Mouse (Mus musculus) midbrain, embryonic 11.5 days (tissue): Measurements from ENCODE around the gene Tex264. TPM values are rescaled to one million over a fixed set of nuclear protein-coding genes. Genes with fewer than 3 reads are reported as not detected.
"Not testable (repeated sequence)": the region's sequence is repeated elsewhere in the genome, so short reads cannot be mapped to it uniquely, and the experiment has no call there.

ENCODE experiments used
- ATAC-seq: fragments of 200-750 bp; cut with Nextera tagmentation; 2 replicates; pipeline ENCODE4 v1.8.0; 2017; ENCODE audit warnings: moderate TSS enrichment, moderate library complexity; ENCODE audit not compliant: low FRiP score
- DNase-seq: peaks from one replicate; pipeline ENCODE4 v3.0.0; 2015; ENCODE audit warnings: low spot score; ENCODE audit errors: missing footprints
- H3K27ac ChIP-seq: fragments of 300-500 bp; sonication (generic); 2 replicates; pipeline ENCODE4 v1.5.1; 2014; ENCODE audit warnings: low read depth, low read length
- H3K27me3 ChIP-seq: fragments of 300-500 bp; sonication (generic); 2 replicates; pipeline ENCODE4 v1.6.1; 2014; ENCODE audit warnings: mild to moderate bottlenecking, low read length, moderate library complexity, mixed read lengths; ENCODE audit not compliant: control insufficient read depth, insufficient read depth
- H3K36me3 ChIP-seq: fragments of 300-500 bp; sonication (generic); 2 replicates; pipeline ENCODE4 v1.6.1; 2014; ENCODE audit warnings: mild to moderate bottlenecking, low read length, moderate library complexity, mixed read lengths; ENCODE audit not compliant: control insufficient read depth, insufficient read depth
- H3K4me1 ChIP-seq: fragments of 300-500 bp; sonication (generic); 2 replicates; pipeline ENCODE4 v1.6.1; 2014; ENCODE audit warnings: low read length; ENCODE audit not compliant: control insufficient read depth, insufficient read depth
- H3K4me2 ChIP-seq: fragments of 300-500 bp; sonication (generic); 2 replicates; pipeline ENCODE4 v1.6.1; 2014; ENCODE audit warnings: mild to moderate bottlenecking, moderate library complexity
- H3K4me3 ChIP-seq: fragments of 300-500 bp; sonication (generic); 2 replicates; pipeline ENCODE4 v1.5.1; 2014; ENCODE audit warnings: low read depth, low read length
- H3K9ac ChIP-seq: fragments of 300-500 bp; sonication (generic); 2 replicates; pipeline ENCODE4 v1.6.1; 2014; ENCODE audit warnings: low read length
- H3K9me3 ChIP-seq: fragments of 300-500 bp; sonication (generic); 2 replicates; pipeline ENCODE4 v1.6.1; 2016; ENCODE audit warnings: low read length; ENCODE audit not compliant: control insufficient read depth
- WGBS: fragments of 180-500 bp; shearing (Covaris S2); extraction: QIAGEN DNeasy Blood & Tissue Kit; methylation state at CpG from one replicate; pipeline ENCODE4 v1.1.7; 2014; 5-methylcytosine and 5-hydroxymethylcytosine counted together
- polyA plus RNA-seq: library from polyadenylated mRNA; unstranded; fragments of >200 nt; fragmentation: Nextera tagmentation; extraction: Ambion mirVana; gene quantifications from 2 replicates; pipeline ENCODE4 v1.2.1, GENCODE M21; 2014

Tex264 gene
- polyA plus RNA-seq, 1 experiment from 2014 or later, result 27.1 TPM

GRCm38 (mm10) chr9:106632185-106632584, 53.5 kb downstream of the Tex264 start:
- no peaks in the 10 kb centered on the region for H3K4me1 ChIP-seq

GRCm38 (mm10) chr9:106627796-106628195, 57.9 kb downstream of the Tex264 start:
- not testable (repeated sequence) for ATAC-seq, H3K27ac ChIP-seq, DNase-seq, H3K36me3 ChIP-seq, H3K4me1 ChIP-seq, H3K4me2 ChIP-seq, H3K9me3 ChIP-seq, H3K9ac ChIP-seq, H3K27me3 ChIP-seq, H3K4me3 ChIP-seq
- WGBS, result 27% methylated on average over 8 of the region's 8 CpGs

More at GRCm38 (mm10) chr9:106632185-106632584, 53.5 kb downstream of the Tex264 start:
- DNase-seq, result peak; percentile 79
- 71% methylated on average over 5 of the region's 5 CpGs for WGBS
- H3K9ac ChIP-seq, result no peak overlapping the region
- ATAC-seq, result no peak
- H3K27me3 ChIP-seq, result no peaks in the 10 kb centered on the region
- no peak overlapping the region for H3K4me2 ChIP-seq
- H3K4me3 ChIP-seq, result no peak overlapping the region
- H3K9me3 ChIP-seq, result no peaks in the 10 kb centered on the region
- H3K27ac ChIP-seq, result no peak overlapping the region
- H3K36me3 ChIP-seq, result no peaks in the 10 kb centered on the region

GRCm38 (mm10) chr9:106626282-106626681, 59.4 kb downstream of the Tex264 start, which contains the start of gene Iqcf6:
Gene Iqcf6, plus strand, starts transcription at chr9:106626582.
- 79% methylated on average over 2 of the region's 2 CpGs for WGBS
- Histone ChIP-seq H3K9ac (no peak within 1 kb of the TSS), H3K9me3 (no peaks in the 10 kb centered on the region), H3K36me3 (no peaks in the 10 kb centered on the region), H3K4me3 (no peak within 1 kb of the TSS), H3K27me3 (no peaks in the 10 kb centered on the region), H3K4me2 (no peak within 1 kb of the TSS), H3K27ac (no peak within 1 kb of the TSS), H3K4me1 (no peaks in the 10 kb centered on the region)
- no peak for ATAC-seq
- no peak for DNase-seq

GRCm38 (mm10) chr9:106617496-106617895, 68.2 kb downstream of the Tex264 start:
- 88% methylated on average over 3 of the region's 3 CpGs for WGBS
- Histone ChIP-seq H3K4me3 (no peak overlapping the region), H3K27ac (no peak overlapping the region), H3K4me2 (no peak overlapping the region), H3K36me3 (no peaks in the 10 kb centered on the region), H3K9ac (no peak overlapping the region), H3K4me1 (no peaks in the 10 kb centered on the region), H3K27me3 (no peaks in the 10 kb centered on the region), H3K9me3 (peaks cover 3% of the 10 kb centered on the region; the same call in 1 of the 2 replicates)
- ATAC-seq, result no peak
- DNase-seq, result no peak

GRCm38 (mm10) chr9:106616306-106616705, 69.4 kb downstream of the Tex264 start:
- DNase-seq (peak; percentile 21), ATAC-seq (no peak)
- no peak overlapping the region for H3K4me3 ChIP-seq

GRCm38 (mm10) chr9:106614616-106615015, 71.1 kb downstream of the Tex264 start:
- no peak overlapping the region for H3K4me2 ChIP-seq
- H3K4me3 ChIP-seq, result no peak overlapping the region
- 46% methylated on average over 3 of the region's 3 CpGs for whole genome bisulfite sequencing
- DNase-seq (no peak), ATAC-seq (no peak)
- no peaks in the 10 kb centered on the region for H3K4me1 ChIP-seq
- H3K27me3 ChIP-seq, result no peaks in the 10 kb centered on the region
- peaks cover 3% of the 10 kb centered on the region; the same call in 1 of the 2 replicates for H3K9me3 ChIP-seq
- H3K27ac ChIP-seq, result no peak overlapping the region
- no peaks in the 10 kb centered on the region for H3K36me3 ChIP-seq
- no peak overlapping the region for H3K9ac ChIP-seq

More at GRCm38 (mm10) chr9:106616306-106616705, 69.4 kb downstream of the Tex264 start:
- Histone ChIP-seq H3K27ac (no peak overlapping the region), H3K27me3 (no peaks in the 10 kb centered on the region), H3K9ac (no peak overlapping the region), H3K4me2 (no peak overlapping the region), H3K36me3 (no peaks in the 10 kb centered on the region), H3K9me3 (peaks cover 3% of the 10 kb centered on the region; the same call in 1 of the 2 replicates), H3K4me1 (no peaks in the 10 kb centered on the region)
- WGBS, result 89% methylated on average over 9 of the region's 9 CpGs

- H3K4me2 ChIP-seq, result no peak overlapping the region
- H3K4me3 ChIP-seq, result no peak overlapping the region
- ATAC-seq (no peak), DNase-seq (peak; percentile 81)
- H3K9ac ChIP-seq, result no peak overlapping the region
- no peaks in the 10 kb centered on the region for H3K36me3 ChIP-seq
- no peaks in the 10 kb centered on the region for H3K9me3 ChIP-seq
- H3K4me1 ChIP-seq, result no peaks in the 10 kb centered on the region
- H3K27ac ChIP-seq, result no peak overlapping the region
- no peaks in the 10 kb centered on the region for H3K27me3 ChIP-seq
- WGBS, result 74% methylated on average over 2 of the region's 2 CpGs
Observed at GRCm38 (mm10) chr9:106613951-106614350, 71.8 kb downstream of the Tex264 start.

GRCm38 (mm10) chr9:106610727-106611126, 75.0 kb downstream of the Tex264 start:
- Histone ChIP-seq H3K4me2 (no peak overlapping the region), H3K9ac (no peak overlapping the region), H3K4me1 (no peaks in the 10 kb centered on the region), H3K36me3 (no peaks in the 10 kb centered on the region), H3K4me3 (no peak overlapping the region), H3K27me3 (no peaks in the 10 kb centered on the region), H3K27ac (no peak overlapping the region), H3K9me3 (no peaks in the 10 kb centered on the region)
- DNase-seq (no peak), ATAC-seq (no peak)
- 82% methylated on average over 4 of the region's 4 CpGs for WGBS
